Mouse (Mus musculus) intestine, embryonic 16.5 days (tissue): ENCODE results near the gene Resf1. TPM values are rescaled to one million over a fixed set of nuclear protein-coding genes. Genes with fewer than 3 reads are reported as not detected.
"Not testable (repeated sequence)": the region's sequence is repeated elsewhere in the genome, so short reads cannot be mapped to it uniquely, and the experiment has no call there.

Experiments used
- ATAC-seq: fragments of 200-750 bp; cut with Nextera tagmentation; 2 replicates; pipeline ENCODE4 v1.8.0; 2017; ENCODE audit warnings: moderate TSS enrichment, moderate library complexity
- H3K27ac ChIP-seq: fragments of 300-500 bp; sonication (generic); 2 replicates; pipeline ENCODE4 v1.5.1; 2014; ENCODE audit warnings: mild to moderate bottlenecking, low read length
- H3K27me3 ChIP-seq: fragments of 300-500 bp; sonication (generic); replicated peaks from 2 replicates; pipeline ENCODE4 v1.6.1; 2014; ENCODE audit warnings: low read length, control low read depth, mixed read lengths; ENCODE audit not compliant: control insufficient read depth, insufficient read depth
- H3K36me3 ChIP-seq: fragments of 300-500 bp; sonication (generic); 2 replicates; pipeline ENCODE4 v1.6.1; 2014; ENCODE audit warnings: low read length, control low read depth; ENCODE audit not compliant: control insufficient read depth, insufficient read depth
- H3K4me1 ChIP-seq: fragments of 300-500 bp; sonication (generic); 2 replicates; pipeline ENCODE4 v1.6.1; 2014; ENCODE audit warnings: low read length, control low read depth, mixed read lengths; ENCODE audit not compliant: control insufficient read depth, insufficient read depth
- H3K4me2 ChIP-seq: fragments of 300-500 bp; sonication (generic); 2 replicates; pipeline ENCODE4 v1.6.1; 2014; ENCODE audit warnings: low read depth, low read length, control low read depth
- H3K4me3 ChIP-seq: fragments of 300-500 bp; sonication (generic); 2 replicates; pipeline ENCODE4 v1.5.1; 2014; ENCODE audit warnings: mild to moderate bottlenecking, low read length
- H3K9ac ChIP-seq: fragments of 300-500 bp; sonication (generic); 2 replicates; pipeline ENCODE4 v1.6.1; 2014; ENCODE audit warnings: low read depth, low read length
- H3K9me3 ChIP-seq: fragments of 300-500 bp; sonication (generic); 2 replicates; pipeline ENCODE4 v1.6.1; 2016; ENCODE audit warnings: low read length, control low read depth; ENCODE audit not compliant: control insufficient read depth
- WGBS: fragments of 180-500 bp; shearing (Covaris S2); extraction: QIAGEN DNeasy Blood & Tissue Kit; methylation state at CpG from one replicate; pipeline ENCODE4 v1.1.7; 2014; 5-methylcytosine and 5-hydroxymethylcytosine counted together
- polyA plus RNA-seq: library from polyadenylated mRNA; unstranded; fragments of >200 nt; fragmentation: Nextera tagmentation; extraction: Ambion mirVana; gene quantifications from 2 replicates; pipeline ENCODE4 v1.2.1, GENCODE M21; 2015

Resf1 gene
- polyA plus RNA-seq, 1 experiment from 2014 or later, result 30.5 TPM

GRCm38 (mm10) chr6:149330332-149330731 is 21.1 kb downstream of the Resf1 start:
- WGBS, result 84% methylated on average over 1 of the region's 1 CpGs
- H3K4me1 ChIP-seq, result no peaks in the 10 kb centered on the region
- H3K9ac ChIP-seq, result no peak overlapping the region
- H3K36me3 ChIP-seq, result peaks cover 33% of the 10 kb centered on the region
- no peak for ATAC-seq
- no peaks in the 10 kb centered on the region for H3K27me3 ChIP-seq
- H3K4me3 ChIP-seq, result no peak overlapping the region
- H3K27ac ChIP-seq, result no peak overlapping the region
- no peaks in the 10 kb centered on the region for H3K9me3 ChIP-seq
- H3K4me2 ChIP-seq, result no peak overlapping the region

- WGBS, result 93% methylated on average over 2 of the region's 2 CpGs
- Histone ChIP-seq H3K4me2 (no peak overlapping the region), H3K4me1 (no peaks in the 10 kb centered on the region), H3K27ac (no peak overlapping the region), H3K4me3 (no peak overlapping the region), H3K36me3 (peaks cover 19% of the 10 kb centered on the region), H3K9me3 (no peaks in the 10 kb centered on the region), H3K27me3 (no peaks in the 10 kb centered on the region), H3K9ac (no peak overlapping the region)
- ATAC-seq, result no peak
Observed at GRCm38 (mm10) chr6:149333036-149333435, 23.8 kb downstream of the Resf1 start.

GRCm38 (mm10) chr6:149337990-149338389 is 28.8 kb downstream of the Resf1 start:
- H3K27ac ChIP-seq, result no peak overlapping the region
- H3K4me3 ChIP-seq, result no peak overlapping the region
- H3K36me3 ChIP-seq, result 0 out of 2 replicates have a peak, but pooled peaks cover 13% of the 10 kb centered on the region
- no peaks in the 10 kb centered on the region for H3K4me1 ChIP-seq
- no peak overlapping the region for H3K4me2 ChIP-seq
- no peak overlapping the region for H3K9ac ChIP-seq
- H3K27me3 ChIP-seq, result no peaks in the 10 kb centered on the region
- no peak for ATAC-seq
- 0 out of 2 replicates have a peak, but pooled peaks cover 2% of the 10 kb centered on the region for H3K9me3 ChIP-seq

GRCm38 (mm10) chr6:149338622-149339021 is 29.4 kb downstream of the Resf1 start:
- no peaks in the 10 kb centered on the region for H3K4me1 ChIP-seq
- ATAC-seq, result no peak
- H3K36me3 ChIP-seq, result 0 out of 2 replicates have a peak, but pooled peaks cover 12% of the 10 kb centered on the region
- no peak overlapping the region for H3K4me2 ChIP-seq
- H3K27me3 ChIP-seq, result no peaks in the 10 kb centered on the region
- no peak overlapping the region for H3K4me3 ChIP-seq
- H3K27ac ChIP-seq, result no peak overlapping the region
- WGBS, result 88% methylated on average over 1 of the region's 1 CpGs
- no peak overlapping the region for H3K9ac ChIP-seq
- 0 out of 2 replicates have a peak, but pooled peaks cover 2% of the 10 kb centered on the region for H3K9me3 ChIP-seq

- no peak overlapping the region for H3K4me3 ChIP-seq
- H3K36me3 ChIP-seq, result no peaks in the 10 kb centered on the region
- no peak overlapping the region for H3K27ac ChIP-seq
- H3K9ac ChIP-seq, result no peak overlapping the region
- no peak for ATAC-seq
- WGBS, result 67% methylated on average over 2 of the region's 2 CpGs
- H3K9me3 ChIP-seq, result 0 out of 2 replicates have a peak, but pooled peaks cover 2% of the 10 kb centered on the region
- no peak overlapping the region for H3K4me2 ChIP-seq
- no peaks in the 10 kb centered on the region for H3K27me3 ChIP-seq
- no peaks in the 10 kb centered on the region for H3K4me1 ChIP-seq
Observed at GRCm38 (mm10) chr6:149343802-149344201, 34.6 kb downstream of the Resf1 start.

GRCm38 (mm10) chr6:149344372-149344771 is 35.2 kb downstream of the Resf1 start:
- Histone ChIP-seq H3K36me3 (no peaks in the 10 kb centered on the region), H3K4me1 (no peaks in the 10 kb centered on the region)
- no peak for ATAC-seq

GRCm38 (mm10) chr6:149348211-149348610 is 39.0 kb downstream of the Resf1 start:
- not testable (repeated sequence) for H3K4me1 ChIP-seq, H3K27me3 ChIP-seq, H3K4me2 ChIP-seq, H3K9ac ChIP-seq, H3K9me3 ChIP-seq, H3K27ac ChIP-seq, H3K36me3 ChIP-seq, ATAC-seq, H3K4me3 ChIP-seq
- 86% methylated on average over 6 of the region's 6 CpGs for WGBS

More at GRCm38 (mm10) chr6:149344372-149344771, 35.2 kb downstream of the Resf1 start:
- Histone ChIP-seq H3K9me3 (0 out of 2 replicates have a peak, but pooled peaks cover 2% of the 10 kb centered on the region), H3K4me3 (no peak overlapping the region), H3K27ac (no peak overlapping the region), H3K9ac (no peak overlapping the region), H3K4me2 (no peak overlapping the region), H3K27me3 (no peaks in the 10 kb centered on the region)

- H3K9me3 ChIP-seq, result peaks cover 3% of the 10 kb centered on the region; the same call in 1 of the 2 replicates
- no peak for ATAC-seq
- 74% methylated on average over 4 of the region's 4 CpGs for WGBS
Observed at GRCm38 (mm10) chr6:149354826-149355495, 45.7 kb downstream of the Resf1 start.

GRCm38 (mm10) chr6:149355799-149356198 is 46.6 kb downstream of the Resf1 start:
- not testable (repeated sequence) for H3K4me2 ChIP-seq, H3K9me3 ChIP-seq, H3K27me3 ChIP-seq, H3K27ac ChIP-seq, H3K4me1 ChIP-seq, H3K4me3 ChIP-seq, H3K36me3 ChIP-seq, H3K9ac ChIP-seq
- WGBS, result 52% methylated on average over 4 of the region's 4 CpGs
- peak; percentile 44; the same call in 1 of the 2 replicates for ATAC-seq

More at GRCm38 (mm10) chr6:149354826-149355495, 45.7 kb downstream of the Resf1 start:
- H3K27me3 ChIP-seq, result no peaks in the 10 kb centered on the region
- H3K4me2 ChIP-seq, result no peak overlapping the region
- H3K27ac ChIP-seq, result no peak overlapping the region
- H3K4me3 ChIP-seq, result no peak overlapping the region
- H3K4me1 ChIP-seq, result no peaks in the 10 kb centered on the region
- no peak overlapping the region for H3K9ac ChIP-seq
- H3K36me3 ChIP-seq, result no peaks in the 10 kb centered on the region

GRCm38 (mm10) chr6:149357155-149357554 is 47.9 kb downstream of the Resf1 start:
- H3K27ac ChIP-seq, result no peak overlapping the region
- no peaks in the 10 kb centered on the region for H3K4me1 ChIP-seq
- H3K9ac ChIP-seq, result no peak overlapping the region
- H3K4me2 ChIP-seq, result no peak overlapping the region
- H3K27me3 ChIP-seq, result no peaks in the 10 kb centered on the region
- no peaks in the 10 kb centered on the region for H3K36me3 ChIP-seq
- no peak for ATAC-seq
- H3K4me3 ChIP-seq, result no peak overlapping the region
- H3K9me3 ChIP-seq, result peaks cover 3% of the 10 kb centered on the region; the same call in 1 of the 2 replicates
